Mouse (Mus musculus): ENCODE results near the gene Rerg. TPM values are rescaled to one million over a fixed set of nuclear protein-coding genes. Genes with fewer than 3 reads are reported as not detected.
"Not testable (repeated sequence)": the region's sequence is repeated elsewhere in the genome, so short reads cannot be mapped to it uniquely, and the experiment has no call there.

The Rerg gene
- polyA plus RNA-seq, 1 experiment = 3.8 TPM

DNA sequence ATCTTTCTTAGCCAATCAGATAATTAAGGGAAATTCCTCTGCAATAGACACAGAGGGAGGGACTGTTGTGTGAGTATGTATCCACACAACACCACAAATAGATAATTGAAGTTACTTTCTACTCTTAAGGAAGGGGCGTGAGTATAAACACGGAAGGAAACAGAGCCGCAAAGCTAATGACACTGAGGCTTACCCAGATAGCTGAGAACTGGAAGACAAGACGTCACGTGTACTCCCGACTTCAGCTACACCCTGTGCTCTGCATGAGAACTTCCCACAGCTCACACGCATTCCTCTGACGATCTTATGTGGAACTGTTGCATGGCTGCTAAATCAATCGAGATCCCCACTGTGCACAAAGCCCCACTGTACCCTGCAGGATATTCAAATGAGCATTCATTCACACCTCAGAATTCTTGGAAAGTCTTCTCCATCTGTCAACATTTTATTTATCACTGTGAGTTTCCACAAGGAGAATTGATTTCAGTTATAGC lies 125.2 kb downstream of the Rerg start:
- DNase-seq (ENCODE audit: low read depth, low spot score) = no peak
- WGBS = 77% methylated on average over 9 of the region's 9 CpGs

DNA sequence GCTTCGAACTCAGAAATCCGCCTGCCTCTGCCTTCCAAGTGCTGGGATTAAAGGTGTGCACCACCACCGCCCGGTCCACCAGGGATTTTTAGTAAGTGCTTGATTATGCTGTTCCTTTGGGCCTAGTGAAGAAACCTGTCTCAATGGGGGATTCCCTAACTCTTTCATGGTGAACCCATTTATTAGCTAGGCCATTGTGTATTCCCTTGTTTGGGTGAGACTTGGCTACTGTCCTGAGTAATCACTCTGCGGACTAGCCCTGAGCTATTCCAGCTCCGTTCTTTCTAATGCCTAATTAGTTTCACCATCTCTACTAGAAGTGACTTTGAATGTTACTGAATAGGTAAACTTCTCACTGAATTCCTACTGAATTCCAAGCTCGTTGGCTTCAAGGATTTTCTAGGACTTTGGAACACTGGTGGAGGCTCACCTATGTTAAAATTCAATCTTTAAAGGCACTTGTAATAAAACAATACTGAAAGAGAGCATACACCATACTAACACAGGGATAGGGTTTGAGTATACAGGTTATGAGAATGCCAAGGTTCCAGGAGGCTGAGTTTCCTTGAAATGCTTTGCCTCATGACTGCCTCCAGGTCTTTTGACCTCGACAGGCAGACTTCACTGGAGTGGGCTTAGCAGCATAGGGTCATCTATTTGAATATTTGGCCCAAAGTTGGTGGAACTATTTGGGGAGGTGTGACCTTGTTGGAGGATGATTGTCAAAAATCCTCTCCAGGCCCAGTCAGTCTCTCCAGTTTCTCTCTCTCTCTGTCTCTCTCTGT lies 134.5 kb downstream of the Rerg start:
- not testable (repeated sequence) for DNase-seq (ENCODE audit: low read depth, low spot score)
- 82% methylated on average over 8 of the region's 8 CpGs for WGBS

- no peak for DNase-seq (ENCODE audit: low read depth, low spot score)
- WGBS = 73% methylated on average over 6 of the region's 6 CpGs
These were observed 139.6 kb downstream of the Rerg start for GRCm38 (mm10) chr6:137030611-137031097.

GRCm38 (mm10) chr6:137029931-137030610 lies 140.2 kb downstream of the Rerg start:
- peak; percentile 11 for DNase-seq (ENCODE audit: low read depth, low spot score)

GRCm38 (mm10) chr6:137025461-137025860 lies 144.8 kb downstream of the Rerg start:
- WGBS = 66% methylated on average over 5 of the region's 5 CpGs
- DNase-seq (ENCODE audit: low read depth, low spot score) = no peak

More at GRCm38 (mm10) chr6:137029931-137030610, 140.2 kb downstream of the Rerg start:
- 38% methylated on average over 7 of the region's 7 CpGs for WGBS

DNA sequence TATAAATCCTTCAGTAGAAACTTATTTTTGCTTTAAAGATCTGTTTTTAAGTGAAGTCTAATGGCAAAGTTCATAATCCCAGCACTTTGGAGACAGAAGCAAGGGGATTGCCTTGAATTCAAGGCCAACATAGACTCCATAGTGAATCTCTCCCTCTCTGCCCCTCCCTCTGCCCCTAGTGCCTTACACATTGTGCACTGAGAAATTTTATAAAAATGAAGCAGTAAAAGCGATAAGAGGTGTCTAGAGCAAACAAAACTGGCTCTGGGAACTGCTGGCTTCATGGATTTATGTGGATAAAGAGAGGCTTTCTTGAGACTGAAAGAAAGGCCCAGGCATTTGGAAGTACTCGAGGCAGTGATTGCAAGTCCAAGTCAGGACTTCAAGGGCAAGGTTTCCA lies 145.8 kb downstream of the Rerg start:
- no peak for DNase-seq (ENCODE audit: low read depth, low spot score)
- 37% methylated on average over 2 of the region's 2 CpGs for WGBS

DNA sequence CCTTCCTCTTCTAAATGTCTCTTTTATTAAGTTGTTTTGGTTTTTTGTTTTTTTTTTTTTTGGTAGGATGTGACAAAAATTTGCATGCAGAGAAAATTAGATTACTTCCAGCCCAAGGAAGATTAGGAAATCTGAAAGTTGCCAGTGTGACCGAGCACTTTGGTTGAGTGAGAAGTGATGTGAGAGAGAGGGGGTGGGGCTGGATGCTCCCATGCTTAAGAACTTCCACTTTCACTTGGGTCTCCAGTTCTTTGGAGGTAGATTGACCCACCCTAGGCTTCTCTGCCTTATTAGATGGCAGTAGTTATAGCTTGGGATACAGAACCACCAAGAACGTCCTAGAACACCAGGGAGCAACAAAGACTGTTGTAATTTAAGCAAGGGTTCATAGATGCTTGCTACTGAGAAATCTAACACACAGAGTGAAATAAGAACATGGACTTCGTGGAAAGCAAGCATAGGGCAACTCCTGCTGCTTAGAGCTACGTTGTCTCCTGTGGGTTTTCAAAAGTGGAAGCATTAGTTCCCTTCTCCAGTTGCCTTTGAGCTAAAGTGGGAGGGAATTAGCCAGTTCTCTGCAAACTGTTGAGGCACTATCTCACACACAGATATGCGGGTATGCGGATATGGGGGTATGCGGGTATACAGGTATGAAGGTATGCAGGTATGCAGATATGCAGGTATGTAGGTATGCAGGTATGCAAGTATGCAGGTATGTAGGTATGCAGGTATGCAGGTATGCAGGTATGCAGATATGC lies 152.9 kb downstream of the Rerg start:
- DNase-seq (ENCODE audit: low read depth, low spot score) = no peak
- WGBS = 77% methylated on average over 7 of the region's 7 CpGs

DNA sequence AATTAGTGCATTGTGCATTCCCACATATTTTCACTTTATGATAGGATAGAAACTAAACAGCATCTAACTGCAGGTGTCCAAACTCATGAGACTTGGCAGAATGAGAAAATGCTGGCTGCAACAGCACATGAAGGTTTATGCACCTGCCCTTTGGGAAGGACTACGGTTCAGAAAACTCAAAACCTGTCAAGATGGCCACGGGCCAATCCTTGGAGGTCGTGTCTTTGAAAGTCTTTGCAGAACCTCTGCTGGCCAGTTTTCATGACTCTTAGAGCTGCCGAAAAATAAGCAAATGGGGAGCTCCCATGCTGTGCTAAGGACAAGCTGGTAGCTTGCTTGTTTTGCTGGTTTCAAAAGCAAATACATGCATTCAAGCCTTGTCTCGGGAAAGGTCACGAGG lies 156.0 kb downstream of the Rerg start:
- 57% methylated on average over 6 of the region's 6 CpGs for WGBS
- no peak for DNase-seq (ENCODE audit: low read depth, low spot score)

DNA sequence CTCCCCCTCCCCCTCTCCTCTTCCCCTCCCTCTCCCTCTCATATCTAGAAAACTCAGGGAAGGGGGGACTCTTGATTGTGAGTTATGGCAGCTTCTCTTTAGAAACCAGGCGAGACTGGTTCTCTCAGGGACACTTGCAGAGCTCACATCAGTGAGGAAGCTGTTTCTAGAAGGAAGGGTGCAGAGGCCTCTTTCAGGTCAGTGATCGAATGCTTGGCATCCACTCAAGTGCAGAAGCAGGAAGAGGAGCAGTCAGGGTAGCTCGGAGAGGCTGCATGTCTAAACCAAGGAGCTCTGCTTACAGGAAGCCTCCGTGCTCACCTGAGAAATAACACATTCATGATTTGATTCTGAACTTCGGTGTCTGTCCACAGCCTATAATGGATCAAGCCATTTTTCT lies 159.1 kb downstream of the Rerg start:
- no peak for DNase-seq (ENCODE audit: low read depth, low spot score)
- WGBS = 54% methylated on average over 5 of the region's 5 CpGs

Other genes starting within 250 kb of the Rerg start
- 0.19 and 0.32 TPM in 2 replicates for gene Erp27, start 248.3 kb downstream of the Rerg start, polyA plus RNA-seq (2012; rRNA removed)
- 0.01 TPM in 1 of 2 replicates, not detected in the other for gene Pde6h, start 246.7 kb downstream of the Rerg start, polyA plus RNA-seq (2012; rRNA removed)
- 54.6 and 61.2 TPM in 2 replicates for gene Arhgdib, start 228.6 kb downstream of the Rerg start, polyA plus RNA-seq (2012; rRNA removed)
- 1.3 and 2.3 TPM in 2 replicates for gene Ptpro, start 81.8 kb upstream of the Rerg start, polyA plus RNA-seq (2012; rRNA removed)